Mouse (Mus musculus): ENCODE results near the gene Glra3. TPM values are rescaled to one million over a fixed set of nuclear protein-coding genes. Genes with fewer than 3 reads are reported as not detected.

Glra3 gene
- polyA plus RNA-seq, 1 experiment = not detected

DNA sequence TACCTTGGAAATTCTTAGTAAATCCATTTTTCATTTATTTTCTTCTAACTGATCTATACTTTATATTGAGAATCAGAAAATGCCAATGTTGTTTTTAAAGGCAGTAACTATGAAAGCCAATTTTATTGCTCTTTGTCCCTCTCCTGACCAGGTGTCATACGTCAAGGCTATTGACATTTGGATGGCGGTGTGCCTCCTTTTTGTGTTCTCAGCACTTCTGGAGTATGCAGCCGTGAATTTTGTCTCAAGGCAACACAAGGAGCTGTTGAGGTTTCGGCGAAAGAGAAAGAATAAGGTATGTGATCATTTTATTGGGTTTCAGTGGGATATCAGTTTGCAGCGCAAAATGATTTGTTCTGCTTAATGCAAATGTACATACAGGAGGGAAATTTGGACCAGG, 170.0 kb downstream of the Glra3 start:
- Histone ChIP-seq H3K4me1 (no peaks in the 10 kb centered on the region), H3K9me3 (no peaks in the 10 kb centered on the region), H3K4me3 (replicated peaks) (no peak overlapping the region), H3K27me3 (replicated peaks) (no peaks in the 10 kb centered on the region), H3K36me3 (replicated peaks; ENCODE audit: low read length) (no peaks in the 10 kb centered on the region)
- TF ChIP-seq FLI1 (IDR thresholded peaks at IDR 0.05; ENCODE audit: low read length) (no peak), GATA1 (IDR thresholded peaks at IDR 0.05; ENCODE audit: borderline replicate concordance, low read length) (no peak)

DNA sequence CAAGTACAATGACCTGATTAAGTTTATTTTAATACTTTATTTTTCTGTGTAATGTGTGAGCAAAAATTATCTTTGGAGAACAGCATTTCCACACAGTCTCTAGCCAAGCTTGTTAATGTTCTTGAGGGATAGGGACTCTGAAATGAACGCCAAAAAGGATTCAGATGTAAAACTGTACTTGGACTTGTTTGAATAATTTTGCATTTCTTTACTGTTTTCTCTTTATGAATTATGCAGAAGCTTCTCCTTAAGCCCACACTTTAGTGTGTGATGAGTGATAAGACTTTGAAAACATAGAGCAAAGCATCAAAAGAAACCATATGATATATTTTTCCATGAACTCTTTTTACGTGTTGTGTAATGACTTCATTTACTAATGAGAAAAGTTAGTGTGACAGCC, 189.1 kb downstream of the Glra3 start:
- TF ChIP-seq FLI1 (IDR thresholded peaks at IDR 0.05; ENCODE audit: low read length) (no peak), GATA1 (IDR thresholded peaks at IDR 0.05; ENCODE audit: borderline replicate concordance, low read length) (no peak)
- H3K4me3 ChIP-seq (replicated peaks) = no peak overlapping the region
- no peaks in the 10 kb centered on the region for H3K36me3 ChIP-seq (replicated peaks; ENCODE audit: low read length)
- no peaks in the 10 kb centered on the region for H3K9me3 ChIP-seq
- H3K27me3 ChIP-seq (replicated peaks) = no peaks in the 10 kb centered on the region
- no peaks in the 10 kb centered on the region for H3K4me1 ChIP-seq

DNA sequence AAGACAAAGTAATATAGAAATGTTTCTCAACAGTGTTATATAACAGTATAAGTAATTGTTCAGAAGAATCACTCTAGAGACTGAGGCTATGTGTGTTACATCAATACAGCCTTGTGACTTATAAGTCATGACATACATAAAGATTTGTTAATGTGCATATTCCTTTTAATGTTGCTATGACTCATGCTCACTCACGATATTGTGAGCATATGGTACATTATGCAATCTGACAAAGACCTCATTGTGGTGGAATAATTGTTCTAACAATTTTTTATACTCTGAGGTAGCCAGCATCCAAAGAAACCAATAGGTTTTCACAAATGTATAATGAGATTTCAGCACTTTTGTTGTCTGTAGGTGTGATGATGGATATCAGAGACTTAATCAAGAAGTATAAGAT, 210.4 kb downstream of the Glra3 start:
- Histone ChIP-seq H3K9me3 (no peaks in the 10 kb centered on the region), H3K4me3 (replicated peaks) (no peak overlapping the region), H3K4me1 (no peaks in the 10 kb centered on the region), H3K27me3 (replicated peaks) (no peaks in the 10 kb centered on the region), H3K36me3 (replicated peaks; ENCODE audit: low read length) (no peaks in the 10 kb centered on the region)
- TF ChIP-seq FLI1 (IDR thresholded peaks at IDR 0.05; ENCODE audit: low read length) = no peak
- TF ChIP-seq GATA1 (IDR thresholded peaks at IDR 0.05; ENCODE audit: borderline replicate concordance, low read length) = no peak

DNA sequence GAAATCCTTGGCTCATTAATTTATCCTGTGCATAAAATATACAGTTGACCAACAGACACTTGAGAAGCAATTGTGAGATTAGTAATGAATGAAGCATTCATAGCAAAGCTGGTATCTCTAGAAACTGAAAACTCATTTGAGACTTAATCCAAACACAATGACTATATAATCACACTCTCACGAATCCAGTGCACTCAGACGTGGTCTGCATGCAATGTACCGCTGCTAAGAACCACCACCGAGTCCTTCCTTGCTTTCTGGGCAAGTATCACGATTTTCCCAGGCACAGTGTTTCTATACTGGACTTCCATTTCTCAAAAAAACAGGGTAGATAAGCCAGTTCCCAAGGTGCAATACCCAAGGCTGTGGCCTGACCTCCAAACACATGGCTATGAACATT, 211.3 kb downstream of the Glra3 start:
- Histone ChIP-seq H3K36me3 (replicated peaks; ENCODE audit: low read length) (no peaks in the 10 kb centered on the region), H3K4me3 (replicated peaks) (no peak overlapping the region), H3K9me3 (no peaks in the 10 kb centered on the region), H3K4me1 (no peaks in the 10 kb centered on the region), H3K27me3 (replicated peaks) (no peaks in the 10 kb centered on the region)
- no peak for TF ChIP-seq FLI1 (IDR thresholded peaks at IDR 0.05; ENCODE audit: low read length)
- no peak for TF ChIP-seq GATA1 (IDR thresholded peaks at IDR 0.05; ENCODE audit: borderline replicate concordance, low read length)

DNA sequence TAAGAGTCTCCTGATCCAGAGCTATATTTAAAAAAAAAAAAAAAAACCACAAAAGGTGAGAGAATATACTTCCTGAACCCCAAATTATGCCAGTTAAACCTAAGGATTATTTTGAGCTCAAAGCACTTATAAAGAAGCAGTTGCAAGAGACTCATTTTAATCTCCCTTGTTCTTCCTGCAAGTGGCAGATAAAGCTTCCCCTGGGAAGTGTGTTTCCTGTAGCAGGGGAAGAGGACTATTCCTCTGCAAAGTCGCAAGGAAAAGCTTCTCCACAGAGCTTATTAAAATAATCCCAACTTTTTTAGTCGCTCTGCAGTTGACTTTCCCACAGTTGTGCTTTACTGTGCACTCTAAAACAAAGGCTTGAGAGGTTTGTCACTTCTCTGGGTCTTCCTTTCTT, 218.7 kb downstream of the Glra3 start:
- TF ChIP-seq FLI1 (IDR thresholded peaks at IDR 0.05; ENCODE audit: low read length) (no peak), GATA1 (IDR thresholded peaks at IDR 0.05; ENCODE audit: borderline replicate concordance, low read length) (no peak)
- no peaks in the 10 kb centered on the region for H3K36me3 ChIP-seq (replicated peaks; ENCODE audit: low read length)
- 0 out of 2 replicates have a peak, but pooled peaks cover 3% of the 10 kb centered on the region for H3K9me3 ChIP-seq
- H3K27me3 ChIP-seq (replicated peaks) = no peaks in the 10 kb centered on the region
- H3K4me3 ChIP-seq (replicated peaks) = no peak overlapping the region
- no peaks in the 10 kb centered on the region for H3K4me1 ChIP-seq

Other genes with a start within 250 kb of the Glra3 start
- 0.61 TPM in 1 of 2 replicates, not detected in the other for gene Adam29, start 33.5 kb upstream of the Glra3 start, polyA plus RNA-seq (2012; ENCODE audit: insufficient read depth, low replicate concordance)